Mouse (Mus musculus): ENCODE data around the gene Cyp4a32. TPM values are rescaled to one million over a fixed set of nuclear protein-coding genes. Genes with fewer than 3 reads are reported as not detected.

The Cyp4a32 gene
- polyA plus RNA-seq, 1 experiment: not detected

DNA sequence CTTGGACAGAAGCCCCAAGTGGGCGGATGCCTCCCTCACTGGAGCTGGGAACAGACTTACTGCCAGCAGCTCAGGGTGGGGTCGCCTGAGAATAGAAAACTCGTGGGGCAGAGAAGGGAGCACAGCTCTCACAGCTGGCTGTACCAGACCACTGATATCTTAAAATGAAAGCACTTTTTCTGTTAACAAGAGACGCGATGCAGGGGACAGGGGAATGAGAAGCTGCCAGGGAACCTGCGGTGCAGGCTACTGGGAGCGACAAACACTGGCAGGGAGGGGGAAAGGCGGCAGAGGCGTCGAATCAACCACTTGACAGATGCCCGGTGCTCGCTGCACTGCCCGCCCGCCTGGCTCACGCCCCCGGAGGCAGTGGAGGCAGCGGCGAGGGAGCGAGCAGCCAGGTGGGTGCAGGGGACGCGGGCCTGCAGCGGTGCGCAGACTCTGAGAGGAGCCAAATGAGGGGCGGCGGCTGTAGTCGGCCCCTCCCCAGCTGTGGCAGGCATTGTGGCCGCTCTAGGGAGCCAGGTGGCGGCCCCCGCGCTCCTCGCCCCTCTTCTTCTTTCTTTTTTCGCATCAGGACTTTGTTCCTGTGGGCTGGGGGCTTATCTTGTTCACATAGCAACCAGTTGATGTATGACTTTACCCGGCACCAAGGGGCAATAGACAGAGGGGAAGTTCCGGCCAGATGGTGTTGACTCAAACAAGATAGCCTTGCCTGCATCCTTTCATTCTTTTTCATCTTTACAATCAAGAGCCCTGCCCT lies 56.5 kb downstream of the Cyp4a32 start:
- no peak for DNase-seq (ENCODE audit: low spot score)

DNA sequence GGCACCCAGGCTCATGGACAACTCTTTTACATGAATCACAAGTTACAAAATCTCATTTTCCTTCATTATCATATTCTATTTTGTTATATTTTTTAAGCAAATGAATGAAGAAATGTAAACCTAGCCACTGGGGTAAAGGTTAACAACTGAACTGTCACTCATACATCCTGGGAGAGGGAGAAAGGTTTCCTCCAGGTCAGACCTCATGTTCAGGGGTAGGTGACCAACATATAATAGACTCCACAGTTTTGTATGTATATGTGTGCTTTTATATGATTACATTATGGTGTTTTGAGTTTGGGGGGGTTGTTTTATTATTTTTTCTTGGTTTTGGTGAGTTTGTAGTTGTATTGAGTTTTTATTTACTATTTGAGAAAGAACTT lies 57.1 kb downstream of the Cyp4a32 start:
- DNase-seq (ENCODE audit: low spot score): no peak

GRCm38 (mm10) chr4:115659190-115659589 lies 58.4 kb downstream of the Cyp4a32 start:
- no peak for DNase-seq (ENCODE audit: low spot score)

Other genes with a start within 250 kb of the Cyp4a32 start
- gene Cyp4a12b, start 189.3 kb upstream of the Cyp4a32 start, polyA plus RNA-seq (2012; rRNA removed): not detected in 2 replicates
- not detected in 2 replicates for gene Cyp4a30b, start 148.4 kb upstream of the Cyp4a32 start, polyA plus RNA-seq (2012; rRNA removed)
- not detected in 2 replicates for gene Cyp4a14, start 104.8 kb upstream of the Cyp4a32 start, polyA plus RNA-seq (2012; rRNA removed)
- gene Cyp4a10, start 82.7 kb upstream of the Cyp4a32 start, polyA plus RNA-seq (2012; rRNA removed): not detected in 2 replicates
- not detected in 2 replicates for gene Cyp4a31, start 37.3 kb upstream of the Cyp4a32 start, polyA plus RNA-seq (2012; rRNA removed)
- gene Cyp4b1, start 46.8 kb downstream of the Cyp4a32 start, polyA plus RNA-seq (2012; rRNA removed): 10.9 and 13.5 TPM in 2 replicates
- gene Efcab14, start 136.8 kb downstream of the Cyp4a32 start, polyA plus RNA-seq (2012; rRNA removed): 28.4 and 31.7 TPM in 2 replicates
- gene Tex38, start 180.0 kb downstream of the Cyp4a32 start, polyA plus RNA-seq (2012; rRNA removed): 0.32 and 0.34 TPM in 2 replicates
- 18.1 and 19.0 TPM in 2 replicates for gene Atpaf1, start 183.8 kb downstream of the Cyp4a32 start, polyA plus RNA-seq (2012; rRNA removed)
- gene Mob3c, start 227.1 kb downstream of the Cyp4a32 start, polyA plus RNA-seq (2012; rRNA removed): 10.3 and 19.3 TPM in 2 replicates
- gene Mknk1, start 238.2 kb downstream of the Cyp4a32 start, polyA plus RNA-seq (2012; rRNA removed): 44.8 and 59.6 TPM in 2 replicates

All from urinary bladder, adult 2 months (tissue).